Mouse (Mus musculus) midbrain, embryonic 16.5 days (tissue): ENCODE measurements at regions not wholly inside any gene's neighbourhood (a gene's known extent, or its start where the extent isn't known, plus 50 kb on each side); places are given as distances from the start of the nearest gene placed in this dataset.
A peak's percentile ranks its signal among the peaks of the same experiment; 100 is the strongest.
"Not testable (repeated sequence)": the region's sequence is repeated elsewhere in the genome, so short reads cannot be mapped to it uniquely, and the experiment has no call there.

Source experiments
- ATAC-seq: fragments of 200-750 bp; cut with Nextera tagmentation; 2 replicates; pipeline ENCODE4 v1.8.0; 2017; ENCODE audit warnings: moderate TSS enrichment
- H3K27ac ChIP-seq: fragments of 300-500 bp; sonication (generic); 2 replicates; pipeline ENCODE4 v1.5.1; 2014; ENCODE audit warnings: mild to moderate bottlenecking, low read length, mixed read lengths
- H3K27me3 ChIP-seq: fragments of 300-500 bp; sonication (generic); 2 replicates; pipeline ENCODE4 v1.6.1; 2014; ENCODE audit warnings: low read depth, low read length, mixed read lengths; ENCODE audit not compliant: control insufficient read depth, insufficient read depth
- H3K36me3 ChIP-seq: fragments of 300-500 bp; sonication (generic); 2 replicates; pipeline ENCODE4 v1.6.1; 2014; ENCODE audit warnings: mild to moderate bottlenecking, low read length, moderate library complexity, mixed read lengths; ENCODE audit not compliant: control insufficient read depth, insufficient read depth
- H3K4me1 ChIP-seq: fragments of 300-500 bp; sonication (generic); 2 replicates; pipeline ENCODE4 v1.6.1; 2014; ENCODE audit warnings: mild to moderate bottlenecking, low read length, mixed read lengths; ENCODE audit not compliant: control insufficient read depth, insufficient read depth
- H3K4me2 ChIP-seq: fragments of 300-500 bp; sonication (generic); 2 replicates; pipeline ENCODE4 v1.6.1; 2014; ENCODE audit warnings: mild to moderate bottlenecking, low read length, mixed read lengths
- H3K4me3 ChIP-seq: fragments of 300-500 bp; sonication (generic); 2 replicates; pipeline ENCODE4 v1.5.1; 2014; ENCODE audit warnings: low read depth, mild to moderate bottlenecking, low read length, moderate library complexity, mixed read lengths
- H3K9ac ChIP-seq: fragments of 300-500 bp; sonication (generic); 2 replicates; pipeline ENCODE4 v1.6.1; 2014; ENCODE audit warnings: low read depth, low read length, mixed read lengths
- H3K9me3 ChIP-seq: fragments of 300-500 bp; sonication (generic); replicated peaks from 2 replicates; pipeline ENCODE4 v1.6.1; 2014; ENCODE audit warnings: mild to moderate bottlenecking, low read length, mixed read lengths; ENCODE audit not compliant: control insufficient read depth, poor library complexity, severe bottlenecking
- WGBS: fragments of 180-500 bp; shearing (Covaris S2); extraction: QIAGEN DNeasy Blood & Tissue Kit; methylation state at CpG from one replicate; pipeline ENCODE4 v1.1.7; 2014; 5-methylcytosine and 5-hydroxymethylcytosine counted together

GRCm38 (mm10) chr14:90488301-90488700 is 2017.1 kb upstream of the Pcdh20 start:
- no peaks in the 10 kb centered on the region for H3K36me3 ChIP-seq
- H3K27me3 ChIP-seq: no peaks in the 10 kb centered on the region
- H3K4me2 ChIP-seq: no peak overlapping the region
- H3K4me3 ChIP-seq: no peak overlapping the region
- H3K27ac ChIP-seq: no peak overlapping the region
- no peaks in the 10 kb centered on the region for H3K4me1 ChIP-seq
- H3K9me3 ChIP-seq: no peaks in the 10 kb centered on the region
- 50% methylated on average over 2 of the region's 2 CpGs for WGBS
- no peak for ATAC-seq
- no peak overlapping the region for H3K9ac ChIP-seq

GRCm38 (mm10) chr14:90447971-90448370 is 1976.8 kb upstream of the Pcdh20 start:
- Histone ChIP-seq H3K9ac (no peak overlapping the region), H3K27ac (no peak overlapping the region), H3K4me1 (no peaks in the 10 kb centered on the region), H3K4me3 (no peak overlapping the region), H3K36me3 (no peaks in the 10 kb centered on the region), H3K4me2 (no peak overlapping the region), H3K27me3 (no peaks in the 10 kb centered on the region), H3K9me3 (no peaks in the 10 kb centered on the region)
- no peak for ATAC-seq
- WGBS: 79% methylated on average over 2 of the region's 2 CpGs

- no peaks in the 10 kb centered on the region for H3K4me1 ChIP-seq
- no peaks in the 10 kb centered on the region for H3K9me3 ChIP-seq
- WGBS: 53% methylated on average over 7 of the region's 7 CpGs
- H3K27me3 ChIP-seq: no peaks in the 10 kb centered on the region
- H3K9ac ChIP-seq: no peak overlapping the region
- no peak overlapping the region for H3K4me3 ChIP-seq
- H3K4me2 ChIP-seq: no peak overlapping the region
- H3K27ac ChIP-seq: no peak overlapping the region
- H3K36me3 ChIP-seq: no peaks in the 10 kb centered on the region
- ATAC-seq: peak; percentile 42; the same call in 1 of the 2 replicates
Measured at GRCm38 (mm10) chr14:90432874-90433543, 1961.8 kb upstream of the Pcdh20 start.

GRCm38 (mm10) chr14:90412707-90413106 is 1941.5 kb upstream of the Pcdh20 start:
- no peak overlapping the region for H3K27ac ChIP-seq
- no peaks in the 10 kb centered on the region for H3K36me3 ChIP-seq
- no peak overlapping the region for H3K4me2 ChIP-seq
- no peaks in the 10 kb centered on the region for H3K9me3 ChIP-seq
- WGBS: 49% methylated on average over 3 of the region's 3 CpGs
- peak; percentile 36; the same call in 1 of the 2 replicates for ATAC-seq
- no peaks in the 10 kb centered on the region for H3K4me1 ChIP-seq
- H3K9ac ChIP-seq: no peak overlapping the region
- no peak overlapping the region for H3K4me3 ChIP-seq
- no peaks in the 10 kb centered on the region for H3K27me3 ChIP-seq

- WGBS: 53% methylated on average over 2 of the region's 2 CpGs
- Histone ChIP-seq H3K27ac (no peak overlapping the region), H3K4me1 (no peaks in the 10 kb centered on the region), H3K4me2 (no peak overlapping the region), H3K9me3 (no peaks in the 10 kb centered on the region), H3K9ac (no peak overlapping the region), H3K4me3 (no peak overlapping the region), H3K36me3 (no peaks in the 10 kb centered on the region), H3K27me3 (no peaks in the 10 kb centered on the region)
- ATAC-seq: no peak
Measured at GRCm38 (mm10) chr14:90406350-90406749, 1935.2 kb upstream of the Pcdh20 start.

- no peaks in the 10 kb centered on the region for H3K9me3 ChIP-seq
- H3K36me3 ChIP-seq: no peaks in the 10 kb centered on the region
- WGBS: 97% methylated on average over 1 of the region's 1 CpGs
- H3K9ac ChIP-seq: no peak overlapping the region
- no peaks in the 10 kb centered on the region for H3K27me3 ChIP-seq
- ATAC-seq: no peak
- no peaks in the 10 kb centered on the region for H3K4me1 ChIP-seq
- H3K4me2 ChIP-seq: no peak overlapping the region
- no peak overlapping the region for H3K27ac ChIP-seq
- H3K4me3 ChIP-seq: no peak overlapping the region
Measured at GRCm38 (mm10) chr14:90405476-90405875, 1934.3 kb upstream of the Pcdh20 start.

GRCm38 (mm10) chr14:90367256-90367936 is 1896.2 kb upstream of the Pcdh20 start:
- 0 out of 2 replicates have a peak, but pooled peaks have one; percentile 62 for ATAC-seq
- no peaks in the 10 kb centered on the region for H3K9me3 ChIP-seq
- H3K9ac ChIP-seq: no peak overlapping the region
- H3K4me3 ChIP-seq: no peak overlapping the region
- no peaks in the 10 kb centered on the region for H3K36me3 ChIP-seq
- H3K27ac ChIP-seq: peak overlapping the region; percentile 60; the same call in 1 of the 2 replicates
- no peaks in the 10 kb centered on the region for H3K27me3 ChIP-seq
- H3K4me1 ChIP-seq: no peaks in the 10 kb centered on the region
- WGBS: 23% methylated on average over 3 of the region's 3 CpGs
- H3K4me2 ChIP-seq: no peak overlapping the region

GRCm38 (mm10) chr14:90334541-90334940 is 1863.3 kb upstream of the Pcdh20 start:
- Histone ChIP-seq H3K36me3 (no peaks in the 10 kb centered on the region), H3K4me2 (no peak overlapping the region), H3K27me3 (no peaks in the 10 kb centered on the region), H3K4me3 (no peak overlapping the region), H3K27ac (no peak overlapping the region), H3K9me3 (no peaks in the 10 kb centered on the region), H3K4me1 (no peaks in the 10 kb centered on the region), H3K9ac (no peak overlapping the region)
- peak; percentile 42 for ATAC-seq
- WGBS: 36% methylated on average over 3 of the region's 3 CpGs

GRCm38 (mm10) chr14:90295456-90295855 is 1824.3 kb upstream of the Pcdh20 start:
- H3K4me3 ChIP-seq, ATAC-seq, H3K27ac ChIP-seq, H3K4me1 ChIP-seq, H3K36me3 ChIP-seq, H3K4me2 ChIP-seq, H3K9me3 ChIP-seq, H3K9ac ChIP-seq, H3K27me3 ChIP-seq: not testable (repeated sequence)
- WGBS: 96% methylated on average over 11 of the region's 18 CpGs
